Mouse (Mus musculus) ES-E14 (cell line): ENCODE results near the gene Arf3. TPM values are rescaled to one million over a fixed set of nuclear protein-coding genes. Genes with fewer than 3 reads are reported as not detected.

Experiments used
- DNase-seq: peaks from one replicate; pipeline ENCODE4 v3.0.0-alpha.2; 2013; ENCODE audit warnings: low read depth, low spot score
- H3K27ac ChIP-seq: 2 replicates; pipeline ENCODE4 v1.5.1; 2012; ENCODE audit warnings: low read depth, mild to moderate bottlenecking, low read length, moderate library complexity, mixed read lengths; ENCODE audit not compliant: poor library complexity, insufficient read depth, severe bottlenecking
- H3K36me3 ChIP-seq: 2 replicates; pipeline ENCODE4 v1.6.1; 2012; ENCODE audit warnings: mild to moderate bottlenecking, low read length, moderate library complexity, mixed read lengths; ENCODE audit not compliant: control insufficient read depth, poor library complexity, insufficient read depth, severe bottlenecking
- H3K4me1 ChIP-seq, 2 experiments: fragments of 150-350 bp in 1 of 2; sonication (generic) in 1 of 2; 2 replicates each; pipeline ENCODE4 v1.6.1; 2012; ENCODE audit warnings: low read length in 2 of 2, mild to moderate bottlenecking in 1 of 2, mixed read lengths in 1 of 2; ENCODE audit not compliant: control insufficient read depth in 2 of 2, insufficient read depth in 2 of 2, poor library complexity in 1 of 2
- H3K4me3 ChIP-seq, 2 experiments: fragments of 150-350 bp in 1 of 2; sonication (generic) in 1 of 2; 2 replicates each; pipeline ENCODE4 v1.5.1; 2012; ENCODE audit warnings: low read length in 2 of 2, low read depth in 1 of 2, mild to moderate bottlenecking in 1 of 2, mixed read lengths in 1 of 2; ENCODE audit not compliant: insufficient read depth in 1 of 2, poor library complexity in 1 of 2, severe bottlenecking in 1 of 2
- H3K9ac ChIP-seq: 2 replicates; pipeline ENCODE4 v1.6.1; 2012; ENCODE audit warnings: low read depth, mild to moderate bottlenecking, low read length, mixed read lengths; ENCODE audit not compliant: poor library complexity, insufficient read depth, severe bottlenecking
- H3K9me3 ChIP-seq: fragments of 150-350 bp; sonication (generic); 2 replicates; pipeline ENCODE4 v1.6.1; 2012; ENCODE audit warnings: low read depth, mild to moderate bottlenecking, low read length; ENCODE audit not compliant: control insufficient read depth, insufficient read depth
- CHD2 ChIP-seq: IDR thresholded peaks from 2 replicates; pipeline ENCODE4 v1.6.1; 2014; ENCODE audit warnings: mild to moderate bottlenecking, low read depth, low read length, inconsistent platforms
- HCFC1 ChIP-seq: IDR thresholded peaks from 2 replicates; pipeline ENCODE4 v1.6.1; 2012; ENCODE audit warnings: low read length, inconsistent platforms, borderline replicate concordance; ENCODE audit not compliant: insufficient read depth
- MAFK ChIP-seq: IDR thresholded peaks from 2 replicates; pipeline ENCODE4 v1.6.1; 2014; ENCODE audit warnings: mild to moderate bottlenecking, low read depth, low read length, inconsistent platforms; ENCODE audit not compliant: insufficient read depth
- ZC3H11A ChIP-seq: IDR thresholded peaks from 2 replicates; pipeline ENCODE4 v1.6.1; 2012; ENCODE audit warnings: low read depth, mild to moderate bottlenecking, inconsistent platforms, low read length, borderline replicate concordance
- ZNF384 ChIP-seq: IDR thresholded peaks from 2 replicates; pipeline ENCODE4 v1.6.1; 2012; ENCODE audit warnings: low read depth, low read length, inconsistent platforms
- in situ Hi-C, 2 experiments: fragments of 600-800 bp; cut with MboI; formaldehyde crosslinking; loops; one replicate each; pipeline ENCODE4 v1.15.1; 2025; ENCODE audit warnings: low sequenced_read_pairs in 2 of 2, inconsistent platforms in 1 of 2; ENCODE audit not compliant: unreplicated experiment in 2 of 2
- total RNA-seq: library from RNA; depleted of rRNA; stranded (reverse); fragments of 300-350 nt; gene quantifications from 2 replicates; pipeline ENCODE4 v1.2.3, GENCODE M21; 2012

Gene Arf3
- total RNA-seq, 1 experiment: 41.2 TPM

DNA sequence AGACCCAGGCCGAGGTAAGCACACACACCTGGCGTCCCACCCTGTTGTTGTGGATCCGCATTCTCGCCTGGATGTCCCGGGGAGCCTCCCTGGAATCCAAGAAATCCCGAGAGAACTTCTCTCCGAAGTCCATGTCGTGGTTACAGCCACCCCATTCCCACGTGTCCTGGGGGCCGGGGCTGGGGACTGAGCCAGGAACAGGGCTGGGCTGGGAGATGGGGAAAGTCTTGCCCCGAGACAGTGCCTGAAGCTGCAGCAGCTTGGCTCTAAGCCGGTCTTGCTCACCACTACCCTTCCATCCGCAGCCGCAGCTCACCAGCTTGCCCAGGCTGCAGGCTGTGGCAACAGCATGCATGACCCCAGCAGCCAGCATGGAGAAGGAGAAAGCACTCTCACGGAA, 11.1 kb upstream of the Arf3 start:
- Histone ChIP-seq H3K27ac (no peak overlapping the region), H3K9me3 (no peaks in the 10 kb centered on the region), H3K9ac (no peak overlapping the region), H3K4me1 (peaks cover 0 to 18% of the 10 kb centered on the region in 2 experiments; a peak in 2 of 4 replicates), H3K36me3 (no peaks in the 10 kb centered on the region), H3K4me3 (no peak overlapping the region)
- TF ChIP-seq CHD2 (no peak), ZC3H11A (no peak), HCFC1 (no peak), MAFK (no peak), ZNF384 (no peak)
- in situ Hi-C loops: no loop called here
- no peak for DNase-seq

DNA sequence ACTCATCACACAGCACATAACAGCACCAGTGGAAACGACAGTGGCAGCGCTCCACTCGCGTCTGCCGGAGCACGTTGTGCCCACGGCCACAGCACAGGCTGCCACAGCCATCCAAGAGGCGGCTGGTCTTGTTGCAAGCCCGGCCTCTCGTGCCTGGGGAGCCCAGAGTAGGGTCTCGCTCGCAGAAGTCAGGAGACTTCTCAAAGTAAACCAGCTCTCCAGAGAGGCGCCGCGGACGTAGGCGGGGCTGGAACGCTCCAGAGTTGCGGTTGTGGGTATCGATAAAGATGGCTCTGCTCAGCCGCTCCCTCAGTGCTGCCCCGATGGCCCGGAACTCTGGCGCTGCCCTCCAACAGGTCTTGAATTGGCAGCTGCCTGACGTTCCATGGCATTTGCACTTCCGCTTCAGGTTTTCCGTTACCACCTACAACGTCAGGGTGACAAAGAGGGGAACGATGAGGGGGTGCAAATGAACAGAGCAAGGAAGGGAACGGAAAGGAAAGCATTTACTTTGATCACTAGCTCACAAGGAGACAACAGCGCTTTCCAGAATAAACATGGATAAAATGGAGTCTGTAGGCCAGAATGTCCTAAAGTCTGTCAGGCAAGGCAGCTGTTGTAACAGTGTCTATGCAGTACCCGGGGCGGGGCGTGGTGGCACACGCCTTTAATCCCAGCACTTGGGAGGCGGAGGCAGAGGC, 9.6 kb upstream of the Arf3 start:
- peak overlapping the region; percentile 22; the same call in 1 of the 2 replicates for H3K9ac ChIP-seq
- no peak overlapping the region for H3K27ac ChIP-seq
- H3K4me3 ChIP-seq: peak overlapping the region; percentile 26 to 33; a peak in 3 of 4 replicates
- no peak for DNase-seq
- H3K9me3 ChIP-seq: no peaks in the 10 kb centered on the region
- peaks cover 0 to 14% of the 10 kb centered on the region in 2 experiments; a peak in 2 of 4 replicates for H3K4me1 ChIP-seq
- in situ Hi-C loops: no loop called here
- TF ChIP-seq ZC3H11A (no peak), ZNF384 (no peak), MAFK (no peak), HCFC1 (no peak), CHD2 (no peak)
- no peaks in the 10 kb centered on the region for H3K36me3 ChIP-seq

DNA sequence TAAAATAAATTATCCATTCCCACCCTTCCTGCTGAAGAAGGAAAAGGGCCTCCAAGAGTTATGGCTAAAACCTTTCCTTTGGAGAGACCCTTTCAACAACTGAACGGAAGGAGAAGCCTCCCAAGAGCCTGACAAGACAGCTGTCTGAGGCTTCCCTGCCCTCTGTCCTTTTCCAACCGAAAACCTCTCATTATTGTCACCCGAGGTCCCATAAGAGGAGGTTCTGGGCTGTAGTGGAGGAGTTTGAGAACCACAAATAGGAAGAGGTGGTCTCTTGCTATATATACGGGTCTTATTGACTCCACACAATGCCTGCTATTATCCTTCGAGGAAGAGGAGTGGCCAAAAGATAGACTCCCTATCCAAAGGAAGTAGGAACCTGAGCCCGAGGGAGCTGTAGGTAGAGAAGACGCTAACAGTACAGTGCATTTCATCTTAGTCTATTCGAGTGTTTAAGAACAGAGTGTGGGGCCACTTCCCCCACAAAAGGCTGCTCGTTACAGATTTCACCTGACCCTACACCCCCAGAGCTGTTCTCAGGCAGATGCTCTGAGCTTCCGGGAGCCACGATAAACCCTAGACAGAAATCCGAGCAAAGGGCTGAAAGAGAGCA, 8.9 kb upstream of the Arf3 start:
- no peak for DNase-seq
- Histone ChIP-seq H3K36me3 (no peaks in the 10 kb centered on the region), H3K4me1 (peaks cover 0 to 12% of the 10 kb centered on the region in 2 experiments; a peak in 2 of 4 replicates), H3K27ac (no peak overlapping the region), H3K4me3 (peak overlapping the region; percentile 26 to 33; a peak in 3 of 4 replicates), H3K9me3 (no peaks in the 10 kb centered on the region), H3K9ac (no peak overlapping the region)
- in situ Hi-C loops: no loop called here
- TF ChIP-seq ZC3H11A: no peak
- no peak for TF ChIP-seq ZNF384
- no peak for TF ChIP-seq MAFK
- TF ChIP-seq HCFC1: no peak
- TF ChIP-seq CHD2: no peak

DNA sequence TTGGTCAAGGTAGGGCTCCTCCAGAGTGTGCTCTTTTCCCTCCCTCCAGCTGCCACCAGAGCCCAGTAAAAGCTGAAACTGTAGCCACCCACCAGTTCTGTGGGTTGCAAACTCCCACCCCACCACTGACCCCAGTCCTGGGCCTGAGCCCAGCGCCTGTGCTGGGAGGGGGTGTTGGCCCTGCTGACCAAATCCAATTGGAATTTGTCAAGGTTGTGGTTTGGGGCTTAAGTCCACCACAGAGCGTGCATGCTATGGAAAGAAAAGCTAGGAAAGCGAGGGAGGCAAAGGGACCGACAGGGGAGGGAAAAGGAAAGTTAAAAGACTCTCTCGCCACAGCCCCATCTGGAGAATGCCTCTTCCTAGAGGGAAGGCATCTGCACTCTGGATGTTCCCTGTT, 5.2 kb upstream of the Arf3 start:
- H3K36me3 ChIP-seq: no peaks in the 10 kb centered on the region
- DNase-seq: no peak
- H3K4me1 ChIP-seq: peaks cover 0 to 7% of the 10 kb centered on the region in 2 experiments; a peak in 2 of 4 replicates
- H3K9ac ChIP-seq: no peak overlapping the region
- TF ChIP-seq ZNF384: no peak
- no peak for TF ChIP-seq CHD2
- no peak for TF ChIP-seq HCFC1
- TF ChIP-seq ZC3H11A: no peak
- no peak for TF ChIP-seq MAFK
- no peak overlapping the region for H3K4me3 ChIP-seq
- H3K27ac ChIP-seq: no peak overlapping the region
- in situ Hi-C loops: no loop called here
- H3K9me3 ChIP-seq: no peaks in the 10 kb centered on the region
